Mouse (Mus musculus) heart, adult 10 weeks (tissue): ENCODE results near the gene Hdhd5. TPM values are rescaled to one million over a fixed set of nuclear protein-coding genes. Genes with fewer than 3 reads are reported as not detected.

Experiments
- polyA plus RNA-seq: library from polyadenylated mRNA; stranded (reverse); fragments of 350-450 nt; fragmentation: Illumina TruSeq; extraction: RNeasy Lipid Tissue Mini Kit (QIAGEN cat#74804); gene quantifications from one replicate; pipeline ENCODE4 v1.2.3, GENCODE M21; 2014; ENCODE audit warnings: low read depth, low replicate concordance

Hdhd5 gene
- 30.8 TPM for polyA plus RNA-seq

GRCm38 (mm10) chr6:120531020-120531965, at the start of gene Hdhd5:
TSS of gene Hdhd5 (minus strand) at chr6:120531319.

GRCm38 (mm10) chr6:120493374-120494181, 37.5 kb downstream of the Hdhd5 start, which contains the start of gene Tmem121b:
TSS of gene Tmem121b (minus strand) at chr6:120493807.

GRCm38 (mm10) chr6:120463086-120463871, 67.8 kb downstream of the Hdhd5 start, which contains the start of gene Il17ra:
TSS of gene Il17ra (plus strand) at chr6:120463247.

Other genes with a start within 250 kb of the Hdhd5 start
- gene D330020A13Rik, start 237.0 kb downstream of the Hdhd5 start, polyA plus RNA-seq = not detected
- gene B4galnt3, start 236.8 kb downstream of the Hdhd5 start, polyA plus RNA-seq = 0.18 TPM
- 15.8 TPM for gene Kdm5a, start 167.2 kb downstream of the Hdhd5 start, polyA plus RNA-seq
- gene Ccdc77, start 166.9 kb downstream of the Hdhd5 start, polyA plus RNA-seq = 8.7 TPM
- gene Il17ra, start 68.1 kb downstream of the Hdhd5 start, polyA plus RNA-seq = 3.0 TPM
- not detected for gene Tmem121b, start 37.5 kb downstream of the Hdhd5 start, polyA plus RNA-seq
- gene Cecr2, start 135.1 kb upstream of the Hdhd5 start, polyA plus RNA-seq = 5.2 TPM
- gene Slc25a18, start 242.3 kb upstream of the Hdhd5 start, polyA plus RNA-seq = not detected